ENCODE assay signal across 14 mouse cellular contexts in the genomic region with DNA sequence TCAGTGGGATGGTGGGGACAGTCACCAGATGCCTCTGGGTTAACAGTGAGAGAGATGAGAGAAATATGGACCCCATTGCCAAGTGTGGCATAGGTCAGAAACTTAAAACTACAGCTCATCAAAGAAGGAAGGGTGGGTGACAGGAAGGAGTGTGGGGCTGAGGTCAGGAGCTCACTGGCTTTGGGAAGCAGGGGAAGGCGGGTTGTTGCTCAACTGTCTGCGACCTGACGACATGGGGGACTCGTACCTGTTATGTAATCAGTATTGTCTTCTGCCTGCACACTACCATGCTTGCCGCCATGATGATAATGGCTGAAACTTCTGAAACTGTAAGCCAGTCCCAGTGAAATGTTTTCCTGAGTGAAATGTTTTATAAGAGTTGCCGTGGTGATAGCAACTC.
"Had no signal": no experiment of that assay in that cellular context is flagged by ENCODE, and none has a peak within 500 bp of the region (broad histone marks: within the 10 kb centered on the region; RNA-seq: fewer than 3 reads in every experiment).

No protein-coding gene starts in this region.

- H3K4me3 ChIP-seq: kidney, embryonic 15.5 days; limb, embryonic 12.5 days; midbrain, embryonic 10.5 days; neural tube, embryonic 12.5 days had no signal

- H3K36me3 ChIP-seq: kidney, embryonic 15.5 days; limb, embryonic 12.5 days; midbrain, embryonic 10.5 days; neural tube, embryonic 12.5 days had no signal

- H3K4me1 ChIP-seq: limb, embryonic 12.5 days; midbrain, embryonic 10.5 days; neural tube, embryonic 12.5 days had no signal

- DNase-seq: layer of hippocampus, adult 9-11 months; layer of hippocampus, postnatal 36 days; lung, embryonic 14.5 days; midbrain, embryonic 14.5 days; retina, postnatal 1 day; right cerebral cortex, postnatal 4 days; spleen, adult 18-20 months; thymus, adult 18-20 months; thymus, postnatal 14 days had no signal

- H3K27ac ChIP-seq: kidney, embryonic 15.5 days; limb, embryonic 12.5 days; liver, embryonic 14.5 days; midbrain, embryonic 10.5 days; neural tube, embryonic 12.5 days had no signal

- H3K27me3 ChIP-seq: kidney, embryonic 15.5 days; limb, embryonic 12.5 days; neural tube, embryonic 12.5 days had no signal

- H3K9me3 ChIP-seq: kidney, embryonic 15.5 days; limb, embryonic 12.5 days; midbrain, embryonic 10.5 days; neural tube, embryonic 12.5 days had no signal
